Mouse (Mus musculus) heart, embryonic 11.5 days (tissue): ENCODE results near the gene Gnb3. TPM values are rescaled to one million over a fixed set of nuclear protein-coding genes. Genes with fewer than 3 reads are reported as not detected.

Experiments used
- ATAC-seq: fragments of 200-750 bp; cut with Nextera tagmentation; replicated peaks from 2 replicates; pipeline ENCODE4 v1.8.0; 2017; ENCODE audit warnings: moderate library complexity; ENCODE audit not compliant: insufficient number of reproducible peaks, low FRiP score, low TSS enrichment
- H3K27ac ChIP-seq: fragments of 300-500 bp; sonication (generic); 2 replicates; pipeline ENCODE4 v1.5.1; 2014; ENCODE audit warnings: mild to moderate bottlenecking, low read depth, low read length
- H3K27me3 ChIP-seq: fragments of 300-500 bp; sonication (generic); 2 replicates; pipeline ENCODE4 v1.6.1; 2014; ENCODE audit warnings: mild to moderate bottlenecking, low read length, mixed read lengths; ENCODE audit not compliant: control insufficient read depth, insufficient read depth
- H3K36me3 ChIP-seq: fragments of 300-500 bp; sonication (generic); 2 replicates; pipeline ENCODE4 v1.6.1; 2014; ENCODE audit warnings: mild to moderate bottlenecking, low read length, moderate library complexity, mixed read lengths; ENCODE audit not compliant: control insufficient read depth, insufficient read depth
- H3K4me1 ChIP-seq: fragments of 300-500 bp; sonication (generic); 2 replicates; pipeline ENCODE4 v1.6.1; 2014; ENCODE audit warnings: low read length; ENCODE audit not compliant: control insufficient read depth, insufficient read depth
- H3K4me2 ChIP-seq: fragments of 300-500 bp; sonication (generic); 2 replicates; pipeline ENCODE4 v1.6.1; 2014; ENCODE audit warnings: mild to moderate bottlenecking, moderate library complexity
- H3K4me3 ChIP-seq: fragments of 300-500 bp; sonication (generic); 2 replicates; pipeline ENCODE4 v1.5.1; 2014; ENCODE audit warnings: low read depth, low read length
- H3K9ac ChIP-seq: fragments of 300-500 bp; sonication (generic); 2 replicates; pipeline ENCODE4 v1.6.1; 2014; ENCODE audit warnings: mild to moderate bottlenecking, low read depth, low read length, moderate library complexity
- H3K9me3 ChIP-seq: fragments of 300-500 bp; sonication (generic); replicated peaks from 2 replicates; pipeline ENCODE4 v1.6.1; 2016; ENCODE audit warnings: low read length; ENCODE audit not compliant: control insufficient read depth
- WGBS: fragments of 180-500 bp; shearing (Covaris S2); extraction: QIAGEN DNeasy Blood & Tissue Kit; methylation state at CpG from one replicate; pipeline ENCODE4 v1.1.7; 2014; ENCODE audit not compliant: insufficient replicate concordance; 5-methylcytosine and 5-hydroxymethylcytosine counted together
- polyA plus RNA-seq: library from polyadenylated mRNA; unstranded; fragments of >200 nt; fragmentation: Nextera tagmentation; extraction: Ambion mirVana; gene quantifications from 2 replicates; pipeline ENCODE4 v1.2.1, GENCODE M21; 2014

Gnb3 gene
- polyA plus RNA-seq, 1 experiment from 2014 or later: 6.6 TPM

- Histone ChIP-seq H3K4me1 (no peaks in the 10 kb centered on the region; the same call in 1 of the 2 replicates), H3K36me3 (no peaks in the 10 kb centered on the region), H3K4me2 (no peak overlapping the region), H3K9me3 (no peaks in the 10 kb centered on the region), H3K9ac (no peak overlapping the region), H3K27ac (no peak overlapping the region), H3K4me3 (no peak overlapping the region), H3K27me3 (no peaks in the 10 kb centered on the region)
- ATAC-seq: no peak
- 69% methylated on average over 10 of the region's 10 CpGs for WGBS
Measured at GRCm38 (mm10) chr6:124787722-124788121, 52.4 kb downstream of the Gnb3 start.

GRCm38 (mm10) chr6:124786756-124787420 is 53.2 kb downstream of the Gnb3 start:
- Histone ChIP-seq H3K9ac (no peak overlapping the region), H3K36me3 (no peaks in the 10 kb centered on the region), H3K27ac (no peak overlapping the region), H3K27me3 (no peaks in the 10 kb centered on the region), H3K9me3 (no peaks in the 10 kb centered on the region), H3K4me1 (peaks cover 3% of the 10 kb centered on the region; the same call in 1 of the 2 replicates), H3K4me2 (no peak overlapping the region), H3K4me3 (no peak overlapping the region)
- ATAC-seq: no peak
- 52% methylated on average over 8 of the region's 8 CpGs for WGBS

Other genes starting within 250 kb of the Gnb3 start
- gene C1s2, start 204.2 kb downstream of the Gnb3 start, polyA plus RNA-seq: not detected in 2 replicates
- gene Lpcat3, start 177.2 kb downstream of the Gnb3 start, polyA plus RNA-seq: 35.5 and 41.1 TPM in 2 replicates
- gene Emg1, start 128.1 kb downstream of the Gnb3 start, polyA plus RNA-seq: 139 and 148 TPM in 2 replicates
- gene Phb2, start 127.9 kb downstream of the Gnb3 start, polyA plus RNA-seq: 335 and 336 TPM in 2 replicates
- 4.8 and 6.9 TPM in 2 replicates for gene Ptpn6, start 101.6 kb downstream of the Gnb3 start, polyA plus RNA-seq
- 352 and 380 TPM in 2 replicates for gene Grcc10, start 98.9 kb downstream of the Gnb3 start, polyA plus RNA-seq
- not detected in 2 replicates for gene Gm45234, start 84.3 kb downstream of the Gnb3 start, polyA plus RNA-seq
- 7.4 and 9.5 TPM in 2 replicates for gene Atn1, start 83.8 kb downstream of the Gnb3 start, polyA plus RNA-seq
- 5.3 TPM in 2 replicates for gene Eno2, start 70.6 kb downstream of the Gnb3 start, polyA plus RNA-seq
- gene Lrrc23, start 60.5 kb downstream of the Gnb3 start, polyA plus RNA-seq: not detected in 2 replicates
- 4.5 and 6.6 TPM in 2 replicates for gene Spsb2, start 31.6 kb downstream of the Gnb3 start, polyA plus RNA-seq
- gene Tpi1, start 26.0 kb downstream of the Gnb3 start, polyA plus RNA-seq: 1,419 and 1,543 TPM in 2 replicates
- 87.3 and 98.3 TPM in 2 replicates for gene Usp5, start 10.8 kb downstream of the Gnb3 start, polyA plus RNA-seq
- gene Cdca3, start 10.7 kb downstream of the Gnb3 start, polyA plus RNA-seq: 137 and 153 TPM in 2 replicates
- 13.8 and 15.8 TPM in 2 replicates for gene P3h3, start 17.5 kb upstream of the Gnb3 start, polyA plus RNA-seq
- gene Gpr162, start 23.7 kb upstream of the Gnb3 start, polyA plus RNA-seq: 0.69 and 0.80 TPM in 2 replicates
- gene Cd4, start 47.9 kb upstream of the Gnb3 start, polyA plus RNA-seq: not detected in 2 replicates
- 1.1 and 1.3 TPM in 2 replicates for gene Lag3, start 71.4 kb upstream of the Gnb3 start, polyA plus RNA-seq
- gene Ptms, start 79.8 kb upstream of the Gnb3 start, polyA plus RNA-seq: 138 and 158 TPM in 2 replicates
- gene Mlf2, start 91.1 kb upstream of the Gnb3 start, polyA plus RNA-seq: 326 and 347 TPM in 2 replicates
- gene Cops7a, start 125.3 kb upstream of the Gnb3 start, polyA plus RNA-seq: 134 and 142 TPM in 2 replicates
- 0.41 TPM in 1 of 2 replicates, not detected in the other for gene Pianp, start 156.4 kb upstream of the Gnb3 start, polyA plus RNA-seq
- 7.1 and 9.9 TPM in 2 replicates for gene Zfp384, start 168.9 kb upstream of the Gnb3 start, polyA plus RNA-seq
- gene Ing4, start 199.5 kb upstream of the Gnb3 start, polyA plus RNA-seq: 66.6 and 80.5 TPM in 2 replicates
- 8.3 TPM in 2 replicates for gene Acrbp, start 209.4 kb upstream of the Gnb3 start, polyA plus RNA-seq
- 0.27 TPM in 1 of 2 replicates, not detected in the other for gene Lpar5, start 227.6 kb upstream of the Gnb3 start, polyA plus RNA-seq